Mouse (Mus musculus): ENCODE results near the gene Plpp1. TPM values are rescaled to one million over a fixed set of nuclear protein-coding genes. Genes with fewer than 3 reads are reported as not detected.

Gene Plpp1
- polyA plus RNA-seq, 2 experiments, result 48.8 to 70.9 TPM

DNA sequence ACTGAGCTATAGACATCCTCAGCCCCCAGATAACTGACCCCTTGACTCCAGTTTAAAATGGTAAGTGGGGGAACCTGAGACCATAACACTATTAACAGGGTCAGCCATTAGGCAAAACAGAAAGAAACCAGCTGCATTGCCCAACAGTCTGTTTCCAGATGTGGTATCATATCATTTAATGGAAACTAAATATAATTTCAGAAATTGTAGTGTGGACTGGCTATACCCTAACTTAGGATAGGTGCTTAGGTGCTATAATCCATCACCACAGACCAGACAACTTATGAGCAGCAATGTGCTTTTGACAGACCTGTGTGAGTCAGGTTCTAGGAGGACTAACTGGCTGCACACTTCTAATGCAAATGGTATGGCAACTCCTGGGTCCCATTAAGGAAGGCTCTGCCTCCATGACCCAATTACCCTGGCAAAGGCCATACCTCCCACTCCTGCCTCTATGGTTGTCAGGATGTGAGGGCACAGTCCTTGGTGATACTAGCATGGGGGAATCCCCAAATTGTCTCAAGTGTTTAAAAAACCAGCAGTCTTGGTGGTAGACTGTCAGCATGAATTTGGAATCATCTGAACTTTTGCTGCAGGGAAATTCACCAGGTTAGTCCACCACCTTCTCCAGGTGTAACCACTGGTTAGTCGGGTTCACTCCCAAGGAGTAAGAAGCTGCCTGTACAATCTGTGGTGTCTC lies 62.5 kb downstream of the Plpp1 start:
- no peaks in the 10 kb centered on the region for H3K9me3 ChIP-seq (ENCODE audit: control insufficient read depth, low read length)
- H3K27me3 ChIP-seq (ENCODE audit: control insufficient read depth, insufficient read depth, low read length), result no peaks in the 10 kb centered on the region
- no peaks in the 10 kb centered on the region for H3K4me1 ChIP-seq (ENCODE audit: control insufficient read depth, insufficient read depth, low read length)
- peaks cover 57% of the 10 kb centered on the region for H3K36me3 ChIP-seq (ENCODE audit: control insufficient read depth, insufficient read depth, low read length)
- DNase-seq (ENCODE audit: low spot score) (no peak), ATAC-seq (ENCODE audit: low FRiP score, low read depth) (no peak)
- no peak for TF ChIP-seq POLR2A (IDR thresholded peaks at IDR 0.05; ENCODE audit: borderline replicate concordance, extremely low read depth, insufficient read depth, insufficient read length)
- no peak overlapping the region for H3K27ac ChIP-seq (replicated peaks; ENCODE audit: low read depth, low read length)
- H3K4me2 ChIP-seq (replicated peaks; ENCODE audit: low read depth, low read length, severe bottlenecking), result no peak overlapping the region
- H3K9ac ChIP-seq (ENCODE audit: low read depth, low read length, severe bottlenecking), result no peak overlapping the region
- 87% methylated on average over 1 of the region's 1 CpGs for WGBS
- H3K4me3 ChIP-seq (replicated peaks; ENCODE audit: low read length), result no peak overlapping the region

DNA sequence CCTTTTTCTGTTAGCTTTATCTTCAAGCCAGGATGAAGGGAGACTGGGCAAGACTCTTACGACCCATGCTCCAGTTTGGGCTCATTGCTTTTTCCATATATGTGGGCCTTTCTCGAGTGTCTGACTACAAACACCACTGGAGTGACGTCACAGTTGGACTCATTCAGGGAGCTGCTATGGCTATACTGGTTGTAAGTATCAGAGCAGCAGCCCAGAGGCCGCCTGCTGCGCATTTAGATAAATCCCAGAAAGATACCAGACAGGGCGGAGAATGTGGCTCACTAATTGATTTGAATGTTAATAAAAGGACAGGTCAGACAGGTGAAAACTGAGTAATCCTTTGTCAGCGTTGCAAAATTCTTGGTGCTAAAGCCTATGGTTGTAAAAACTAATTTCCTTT lies 66.2 kb downstream of the Plpp1 start:
- Histone ChIP-seq H3K9ac (ENCODE audit: low read depth, low read length, severe bottlenecking) (no peak overlapping the region), H3K27me3 (ENCODE audit: control insufficient read depth, insufficient read depth, low read length) (no peaks in the 10 kb centered on the region), H3K9me3 (ENCODE audit: control insufficient read depth, low read length) (no peaks in the 10 kb centered on the region), H3K36me3 (ENCODE audit: control insufficient read depth, insufficient read depth, low read length) (peaks cover 77% of the 10 kb centered on the region), H3K27ac (replicated peaks; ENCODE audit: low read depth, low read length) (no peak overlapping the region), H3K4me2 (replicated peaks; ENCODE audit: low read depth, low read length, severe bottlenecking) (no peak overlapping the region), H3K4me1 (ENCODE audit: control insufficient read depth, insufficient read depth, low read length) (no peaks in the 10 kb centered on the region), H3K4me3 (replicated peaks; ENCODE audit: low read length) (no peak overlapping the region)
- 87% methylated on average over 7 of the region's 7 CpGs for WGBS
- no peak for TF ChIP-seq POLR2A (IDR thresholded peaks at IDR 0.05; ENCODE audit: borderline replicate concordance, extremely low read depth, insufficient read depth, insufficient read length)
- ATAC-seq (ENCODE audit: low FRiP score, low read depth), result no peak
- no peak for DNase-seq (ENCODE audit: low spot score)

DNA sequence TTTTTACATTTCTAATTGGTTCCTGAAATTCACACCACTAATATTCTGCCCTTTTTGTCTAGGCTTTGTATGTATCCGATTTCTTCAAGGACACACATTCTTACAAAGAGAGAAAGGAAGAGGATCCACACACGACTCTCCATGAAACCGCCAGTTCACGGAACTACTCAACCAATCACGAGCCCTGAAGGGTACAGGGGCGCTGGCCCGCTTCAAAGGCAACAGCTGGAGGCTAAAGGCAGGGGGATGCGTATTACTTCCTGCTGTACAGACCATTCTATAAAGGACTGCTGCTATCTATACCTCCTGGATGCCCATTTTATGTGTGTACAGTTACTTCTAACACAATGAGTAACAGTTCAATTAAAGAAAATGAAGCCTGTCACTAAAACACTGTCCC lies 66.8 kb downstream of the Plpp1 start:
- no peak overlapping the region for H3K9ac ChIP-seq (ENCODE audit: low read depth, low read length, severe bottlenecking)
- ATAC-seq (ENCODE audit: low FRiP score, low read depth) (no peak), DNase-seq (ENCODE audit: low spot score) (no peak)
- TF ChIP-seq POLR2A (IDR thresholded peaks at IDR 0.05; ENCODE audit: borderline replicate concordance, extremely low read depth, insufficient read depth, insufficient read length), result no peak
- H3K27ac ChIP-seq (replicated peaks; ENCODE audit: low read depth, low read length), result no peak overlapping the region
- 91% methylated on average over 8 of the region's 8 CpGs for WGBS
- H3K4me3 ChIP-seq (replicated peaks; ENCODE audit: low read length), result no peak overlapping the region
- no peaks in the 10 kb centered on the region for H3K4me1 ChIP-seq (ENCODE audit: control insufficient read depth, insufficient read depth, low read length)
- no peaks in the 10 kb centered on the region for H3K27me3 ChIP-seq (ENCODE audit: control insufficient read depth, insufficient read depth, low read length)
- no peak overlapping the region for H3K4me2 ChIP-seq (replicated peaks; ENCODE audit: low read depth, low read length, severe bottlenecking)
- H3K36me3 ChIP-seq (ENCODE audit: control insufficient read depth, insufficient read depth, low read length), result peaks cover 79% of the 10 kb centered on the region
- no peaks in the 10 kb centered on the region for H3K9me3 ChIP-seq (ENCODE audit: control insufficient read depth, low read length)

DNA sequence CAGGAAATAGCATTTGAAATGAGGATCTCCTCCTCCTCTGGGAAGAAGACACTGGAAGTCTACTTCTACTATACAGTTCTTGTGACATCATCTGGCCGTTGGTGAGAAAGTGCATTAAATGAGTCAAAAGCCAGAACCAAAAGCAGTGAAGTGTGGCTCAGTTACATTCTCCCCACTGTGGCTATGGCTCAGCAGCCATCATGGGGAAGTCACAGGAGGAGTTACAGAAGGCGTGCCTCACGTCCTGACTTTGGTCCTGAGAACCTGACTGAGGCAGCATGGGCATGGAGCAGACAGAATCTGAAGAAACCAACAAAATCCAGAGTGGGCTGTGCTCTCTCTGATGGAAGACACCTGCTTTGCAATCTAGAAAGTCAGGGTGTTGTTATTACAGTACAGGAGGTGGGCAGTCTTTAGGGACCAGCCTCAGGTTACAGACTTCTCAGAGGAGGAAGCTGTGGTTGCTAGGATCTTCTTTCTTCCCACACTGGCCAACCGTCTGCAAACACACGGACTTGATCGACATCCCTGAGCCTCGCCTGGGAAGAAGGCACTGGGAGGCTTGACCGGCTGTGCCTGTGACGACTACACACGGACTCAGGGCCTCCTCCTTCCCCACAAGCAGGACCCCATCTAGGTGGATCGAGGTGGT lies 69.6 kb downstream of the Plpp1 start:
- ATAC-seq (ENCODE audit: low FRiP score, low read depth) (no peak; the same call in 1 of the 2 replicates), DNase-seq (ENCODE audit: low spot score) (no peak)
- Histone ChIP-seq H3K4me3 (replicated peaks; ENCODE audit: low read length) (no peak overlapping the region), H3K9ac (ENCODE audit: low read depth, low read length, severe bottlenecking) (no peak overlapping the region), H3K27ac (replicated peaks; ENCODE audit: low read depth, low read length) (no peak overlapping the region), H3K27me3 (ENCODE audit: control insufficient read depth, insufficient read depth, low read length) (no peaks in the 10 kb centered on the region), H3K4me1 (ENCODE audit: control insufficient read depth, insufficient read depth, low read length) (no peaks in the 10 kb centered on the region), H3K4me2 (replicated peaks; ENCODE audit: low read depth, low read length, severe bottlenecking) (no peak overlapping the region), H3K36me3 (ENCODE audit: control insufficient read depth, insufficient read depth, low read length) (peaks cover 97% of the 10 kb centered on the region), H3K9me3 (ENCODE audit: control insufficient read depth, low read length) (no peaks in the 10 kb centered on the region)
- WGBS, result 75% methylated on average over 11 of the region's 11 CpGs
- TF ChIP-seq POLR2A (IDR thresholded peaks at IDR 0.05; ENCODE audit: borderline replicate concordance, extremely low read depth, insufficient read depth, insufficient read length), result no peak

DNA sequence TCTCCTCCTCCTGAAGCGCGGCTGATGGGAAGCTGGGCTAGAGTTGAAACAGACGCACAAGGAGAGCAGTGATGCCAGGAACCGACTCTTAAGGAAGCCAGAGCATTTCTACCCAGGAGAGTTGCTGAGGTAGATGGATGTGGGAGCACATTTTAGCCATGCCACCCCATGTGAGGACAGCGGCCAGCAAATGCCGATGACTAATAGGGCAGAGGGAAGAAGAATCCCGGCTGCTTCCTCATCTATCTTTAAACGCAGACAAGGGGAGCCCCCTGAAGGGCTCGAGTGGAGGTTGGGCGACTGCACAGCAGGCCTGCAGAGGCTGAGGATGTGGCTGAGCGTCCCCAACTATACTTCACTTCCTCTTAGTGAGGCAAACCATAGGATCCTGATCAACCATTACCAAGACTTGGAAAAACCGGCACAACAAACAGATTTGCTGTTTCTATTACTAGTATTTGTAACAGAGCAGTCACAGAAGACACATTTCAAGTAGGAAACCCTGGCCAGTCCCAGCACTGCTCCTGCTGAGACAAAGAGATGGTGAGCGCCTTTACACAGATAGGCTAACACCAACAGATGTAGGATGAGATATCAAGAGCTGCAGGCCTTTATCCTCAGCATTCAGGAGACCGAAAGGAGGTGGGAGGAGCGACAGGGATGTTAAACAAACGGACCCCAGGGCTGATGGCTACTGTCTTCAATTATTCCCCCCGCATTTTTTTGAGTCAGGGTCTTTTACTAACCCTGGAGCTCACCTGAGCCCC lies 71.1 kb downstream of the Plpp1 start:
- H3K9me3 ChIP-seq (ENCODE audit: control insufficient read depth, low read length), result no peaks in the 10 kb centered on the region
- ATAC-seq (ENCODE audit: low FRiP score, low read depth), result no peak
- H3K27me3 ChIP-seq (ENCODE audit: control insufficient read depth, insufficient read depth, low read length), result no peaks in the 10 kb centered on the region
- DNase-seq (ENCODE audit: low spot score), result no peak
- WGBS, result 85% methylated on average over 17 of the region's 17 CpGs
- H3K4me2 ChIP-seq (replicated peaks; ENCODE audit: low read depth, low read length, severe bottlenecking), result no peak overlapping the region
- no peaks in the 10 kb centered on the region for H3K4me1 ChIP-seq (ENCODE audit: control insufficient read depth, insufficient read depth, low read length)
- TF ChIP-seq POLR2A (IDR thresholded peaks at IDR 0.05; ENCODE audit: borderline replicate concordance, extremely low read depth, insufficient read depth, insufficient read length), result no peak
- no peak overlapping the region for H3K9ac ChIP-seq (ENCODE audit: low read depth, low read length, severe bottlenecking)
- H3K36me3 ChIP-seq (ENCODE audit: control insufficient read depth, insufficient read depth, low read length), result peaks cover 92% of the 10 kb centered on the region
- H3K27ac ChIP-seq (replicated peaks; ENCODE audit: low read depth, low read length), result no peak overlapping the region
- no peak overlapping the region for H3K4me3 ChIP-seq (replicated peaks; ENCODE audit: low read length)

Data from limb, embryonic 14.5 days (tissue).